Mouse (Mus musculus) ES-E14 (cell line): Measurements from ENCODE around the gene Slfn8. TPM values are rescaled to one million over a fixed set of nuclear protein-coding genes. Genes with fewer than 3 reads are reported as not detected.

Source experiments
- DNase-seq: peaks from one replicate; pipeline ENCODE4 v3.0.0-alpha.2; 2013; ENCODE audit warnings: low read depth, low spot score
- H3K27ac ChIP-seq: 2 replicates; pipeline ENCODE4 v1.5.1; 2012; ENCODE audit warnings: low read depth, mild to moderate bottlenecking, low read length, moderate library complexity, mixed read lengths; ENCODE audit not compliant: poor library complexity, insufficient read depth, severe bottlenecking
- H3K36me3 ChIP-seq: 2 replicates; pipeline ENCODE4 v1.6.1; 2012; ENCODE audit warnings: mild to moderate bottlenecking, low read length, moderate library complexity, mixed read lengths; ENCODE audit not compliant: control insufficient read depth, poor library complexity, insufficient read depth, severe bottlenecking
- H3K4me1 ChIP-seq, 2 experiments: fragments of 150-350 bp in 1 of 2; sonication (generic) in 1 of 2; 2 replicates each; pipeline ENCODE4 v1.6.1; 2012; ENCODE audit warnings: low read length in 2 of 2, mild to moderate bottlenecking in 1 of 2, mixed read lengths in 1 of 2; ENCODE audit not compliant: control insufficient read depth in 2 of 2, insufficient read depth in 2 of 2, poor library complexity in 1 of 2
- H3K4me3 ChIP-seq, 2 experiments: fragments of 150-350 bp in 1 of 2; sonication (generic) in 1 of 2; 2 replicates each; pipeline ENCODE4 v1.5.1; 2012; ENCODE audit warnings: low read length in 2 of 2, low read depth in 1 of 2, mild to moderate bottlenecking in 1 of 2, mixed read lengths in 1 of 2; ENCODE audit not compliant: insufficient read depth in 1 of 2, poor library complexity in 1 of 2, severe bottlenecking in 1 of 2
- H3K9ac ChIP-seq: 2 replicates; pipeline ENCODE4 v1.6.1; 2012; ENCODE audit warnings: low read depth, mild to moderate bottlenecking, low read length, mixed read lengths; ENCODE audit not compliant: poor library complexity, insufficient read depth, severe bottlenecking
- H3K9me3 ChIP-seq: fragments of 150-350 bp; sonication (generic); 2 replicates; pipeline ENCODE4 v1.6.1; 2012; ENCODE audit warnings: low read depth, mild to moderate bottlenecking, low read length; ENCODE audit not compliant: control insufficient read depth, insufficient read depth
- CHD2 ChIP-seq: IDR thresholded peaks from 2 replicates; pipeline ENCODE4 v1.6.1; 2014; ENCODE audit warnings: mild to moderate bottlenecking, low read depth, low read length, inconsistent platforms
- HCFC1 ChIP-seq: IDR thresholded peaks from 2 replicates; pipeline ENCODE4 v1.6.1; 2012; ENCODE audit warnings: low read length, inconsistent platforms, borderline replicate concordance; ENCODE audit not compliant: insufficient read depth
- MAFK ChIP-seq: IDR thresholded peaks from 2 replicates; pipeline ENCODE4 v1.6.1; 2014; ENCODE audit warnings: mild to moderate bottlenecking, low read depth, low read length, inconsistent platforms; ENCODE audit not compliant: insufficient read depth
- ZC3H11A ChIP-seq: IDR thresholded peaks from 2 replicates; pipeline ENCODE4 v1.6.1; 2012; ENCODE audit warnings: low read depth, mild to moderate bottlenecking, inconsistent platforms, low read length, borderline replicate concordance
- ZNF384 ChIP-seq: IDR thresholded peaks from 2 replicates; pipeline ENCODE4 v1.6.1; 2012; ENCODE audit warnings: low read depth, low read length, inconsistent platforms
- in situ Hi-C, 2 experiments: fragments of 600-800 bp; cut with MboI; formaldehyde crosslinking; loops; one replicate each; pipeline ENCODE4 v1.15.1; 2025; ENCODE audit warnings: low sequenced_read_pairs in 2 of 2, inconsistent platforms in 1 of 2; ENCODE audit not compliant: unreplicated experiment in 2 of 2
- total RNA-seq: library from RNA; depleted of rRNA; stranded (reverse); fragments of 300-350 nt; gene quantifications from 2 replicates; pipeline ENCODE4 v1.2.3, GENCODE M21; 2012

Slfn8 gene
- total RNA-seq, 1 experiment = 2.3 TPM

- Histone ChIP-seq H3K9ac (no peak overlapping the region), H3K27ac (no peak overlapping the region)
Measured at GRCm38 (mm10) chr11:83057863-83058262, 37.3 kb upstream of the Slfn8 start.

DNA sequence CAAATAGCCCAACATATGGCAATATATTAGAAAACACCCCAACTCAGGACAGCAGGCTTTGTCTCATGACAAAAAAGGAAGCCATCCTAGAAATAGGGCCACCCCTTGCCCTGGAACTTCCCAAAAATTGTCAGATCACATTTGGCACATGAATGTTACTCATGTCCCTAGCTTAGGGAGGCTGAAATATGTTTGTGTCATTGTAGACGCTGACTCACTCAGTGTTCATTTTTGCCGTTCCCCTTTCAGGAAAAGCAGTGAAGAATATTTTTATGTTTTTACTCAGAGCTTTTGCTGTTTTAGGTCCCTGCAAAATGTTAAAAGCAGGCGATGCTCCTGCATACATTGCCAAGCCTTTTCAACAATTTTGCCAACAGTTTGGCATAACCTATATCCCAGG is 25.0 kb upstream of the Slfn8 start:
- Histone ChIP-seq H3K4me3 (no peak overlapping the region), H3K4me1 (no peaks in the 10 kb centered on the region), H3K36me3 (no peaks in the 10 kb centered on the region), H3K9ac (no peak overlapping the region), H3K27ac (no peak overlapping the region), H3K9me3 (no peaks in the 10 kb centered on the region)
- TF ChIP-seq MAFK = no peak
- DNase-seq = no peak
- in situ Hi-C loops = loop anchor here in 1 of 2 experiments (10.0 kb wide), 1 partner anchor 131 kb away; the partner anchor contains the start of gene Unc45b

More at GRCm38 (mm10) chr11:83057863-83058262, 37.3 kb upstream of the Slfn8 start:
- DNase-seq = peak; percentile 34
- in situ Hi-C loops = loop anchor here in 1 of 2 experiments (25.0 kb wide), 1 partner anchor 354 kb away; the partner anchor contains the start of gene Rasl10b
- Histone ChIP-seq H3K9me3 (no peaks in the 10 kb centered on the region), H3K4me3 (no peak overlapping the region), H3K4me1 (no peaks in the 10 kb centered on the region), H3K36me3 (no peaks in the 10 kb centered on the region)
- TF ChIP-seq ZC3H11A (peak; percentile 66), MAFK (no peak)

GRCm38 (mm10) chr11:83043891-83044290 is 23.3 kb upstream of the Slfn8 start:
- H3K4me1 ChIP-seq = no peaks in the 10 kb centered on the region; a peak in 1 of 4 replicates
- DNase-seq = no peak
- H3K4me3 ChIP-seq = no peak overlapping the region
- H3K9me3 ChIP-seq = no peaks in the 10 kb centered on the region
- no peak overlapping the region for H3K27ac ChIP-seq
- in situ Hi-C loops = loop anchor here in 1 of 2 experiments (10.0 kb wide), 1 partner anchor 129 kb away; the partner anchor contains the start of gene Unc45b
- H3K36me3 ChIP-seq = no peaks in the 10 kb centered on the region
- H3K9ac ChIP-seq = no peak overlapping the region
- TF ChIP-seq HCFC1 (no peak), MAFK (no peak), ZC3H11A (no peak), ZNF384 (no peak), CHD2 (no peak)

DNA sequence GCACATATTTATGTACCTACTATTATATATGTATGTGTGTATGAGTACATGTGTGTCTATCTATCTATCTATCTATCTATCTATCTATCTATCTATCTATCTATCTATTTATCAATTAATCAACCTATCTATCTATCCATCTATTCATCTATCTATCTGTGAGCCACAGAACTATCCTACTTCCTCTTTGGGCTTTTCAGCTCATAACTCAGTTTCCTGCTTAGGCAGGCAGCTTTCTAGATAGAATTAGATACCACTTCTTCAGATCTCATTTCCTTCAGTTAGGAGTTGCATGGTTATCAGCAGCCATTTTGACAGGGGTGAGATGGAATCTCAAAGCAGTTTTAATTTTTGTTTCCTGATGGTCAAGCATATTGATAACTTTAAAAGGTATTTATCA is 20.4 kb upstream of the Slfn8 start:
- in situ Hi-C loops = loop anchor here in 1 of 2 experiments (10.0 kb wide), 1 partner anchor 126 kb away; the partner anchor contains the start of gene Unc45b
- no peaks in the 10 kb centered on the region for H3K36me3 ChIP-seq
- H3K9ac ChIP-seq = no peak overlapping the region
- TF ChIP-seq ZNF384 (no peak), ZC3H11A (no peak), CHD2 (no peak), MAFK (no peak), HCFC1 (no peak)
- no peak overlapping the region for H3K4me3 ChIP-seq
- H3K4me1 ChIP-seq = no peaks in the 10 kb centered on the region; a peak in 1 of 4 replicates
- H3K27ac ChIP-seq = no peak overlapping the region
- H3K9me3 ChIP-seq = no peaks in the 10 kb centered on the region
- no peak for DNase-seq

GRCm38 (mm10) chr11:83040325-83040724 is 19.7 kb upstream of the Slfn8 start:
- in situ Hi-C loops = loop anchor here in 1 of 2 experiments (10.0 kb wide), 1 partner anchor 126 kb away; the partner anchor contains the start of gene Unc45b

More at GRCm38 (mm10) chr11:83040325-83040724, 19.7 kb upstream of the Slfn8 start:
- Histone ChIP-seq H3K4me3 (peak overlapping the region; percentile 56 to 68), H3K27ac (no peak overlapping the region), H3K9me3 (no peaks in the 10 kb centered on the region), H3K4me1 (no peaks in the 10 kb centered on the region; a peak in 1 of 4 replicates), H3K36me3 (no peaks in the 10 kb centered on the region), H3K9ac (no peak overlapping the region)
- no peak for DNase-seq
- TF ChIP-seq ZNF384 (no peak), ZC3H11A (peak; percentile 7; the same call in 1 of the 2 replicates)
